Mouse (Mus musculus): ENCODE measurements around the gene Ccser1.

GRCm38 (mm10) chr6:61898238-61898637 is 718.1 kb downstream of the Ccser1 start:
- TF ChIP-seq CTCF (IDR thresholded peaks at IDR 0.05; ENCODE audit: low read depth) (no peak), EP300 (optimal IDR thresholded peaks at IDR 0.05) (no peak)

Measured in stomach, postnatal 0 days (tissue).